Mouse (Mus musculus): ENCODE results near the gene Popdc3.

DNA sequence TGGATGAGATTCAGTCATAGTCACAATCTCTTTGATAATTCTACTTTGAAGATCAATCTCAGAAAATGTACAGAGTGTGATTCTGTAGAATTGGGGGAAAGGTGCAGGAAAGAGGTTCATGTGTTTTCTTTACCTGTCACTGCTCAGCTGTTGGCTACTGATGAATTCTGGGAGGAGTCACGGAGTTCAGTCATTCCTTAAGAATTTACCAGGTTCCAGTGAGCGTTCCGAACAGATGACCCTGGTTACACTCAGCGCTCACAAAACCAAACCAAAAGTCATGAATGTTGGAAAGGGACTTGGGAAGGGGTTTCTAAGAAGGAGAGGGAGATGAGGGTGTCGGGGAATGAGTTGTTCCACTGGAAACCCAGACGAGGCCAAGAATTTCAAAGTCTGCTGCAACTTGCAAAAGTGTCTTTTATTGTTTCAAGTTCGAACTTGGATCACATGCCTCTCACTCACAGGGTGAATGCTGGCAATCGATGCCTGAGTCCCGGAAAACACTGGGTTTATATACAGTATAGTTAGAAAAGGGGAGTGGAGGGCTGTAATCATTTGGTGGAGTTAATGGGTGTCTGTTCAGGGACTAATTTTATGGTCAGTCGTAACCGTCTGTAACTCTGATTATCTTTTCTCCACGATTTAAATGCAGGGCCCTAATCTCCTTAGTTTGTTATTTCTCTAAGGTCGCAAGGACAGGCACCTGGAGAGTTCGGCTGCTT is 125.6 kb downstream of the Popdc3 start:
- TF ChIP-seq POLR2A (IDR thresholded peaks at IDR 0.05; ENCODE audit: insufficient read depth, low read depth, low read length) (no peak), EP300 (IDR thresholded peaks at IDR 0.05; ENCODE audit: insufficient read depth, low read depth, low read length) (no peak), CTCF (IDR thresholded peaks at IDR 0.05) (no peak)

Data from heart, adult 2 months (tissue).